Mouse (Mus musculus) left cerebral cortex, adult 11 months (tissue): ENCODE data around the gene Olfr1370.
"Not testable (repeated sequence)": the region's sequence is repeated elsewhere in the genome, so short reads cannot be mapped to it uniquely, and the experiment has no call there.

Source experiments
- DNase-seq: peaks from one replicate; pipeline ENCODE4 v3.0.0; 2022; ENCODE audit warnings: low spot score

The Olfr1370 gene

DNA sequence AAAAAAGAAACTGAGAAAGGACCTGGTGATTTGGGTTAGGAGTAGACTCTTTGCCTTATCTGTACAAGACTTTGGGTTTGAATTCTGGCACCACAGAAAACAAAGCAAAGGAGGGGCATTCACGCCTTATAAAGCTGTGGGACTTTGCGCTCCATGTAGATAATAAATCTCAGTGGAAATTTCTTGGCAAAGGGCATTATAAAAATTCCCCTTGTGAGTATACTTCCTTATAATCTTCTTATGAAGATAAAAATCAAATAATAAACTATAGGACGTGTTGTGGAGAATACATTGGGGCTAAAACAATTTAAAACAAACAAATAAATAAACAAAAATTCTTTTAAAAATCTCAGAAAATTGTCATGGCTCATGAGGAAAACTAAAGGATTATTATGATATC lies at the start of gene Olfr1370:
Gene Olfr1370 (minus strand): TSS at position 101 of the 400 bp plus-strand sequence.
- no peak for DNase-seq

DNA sequence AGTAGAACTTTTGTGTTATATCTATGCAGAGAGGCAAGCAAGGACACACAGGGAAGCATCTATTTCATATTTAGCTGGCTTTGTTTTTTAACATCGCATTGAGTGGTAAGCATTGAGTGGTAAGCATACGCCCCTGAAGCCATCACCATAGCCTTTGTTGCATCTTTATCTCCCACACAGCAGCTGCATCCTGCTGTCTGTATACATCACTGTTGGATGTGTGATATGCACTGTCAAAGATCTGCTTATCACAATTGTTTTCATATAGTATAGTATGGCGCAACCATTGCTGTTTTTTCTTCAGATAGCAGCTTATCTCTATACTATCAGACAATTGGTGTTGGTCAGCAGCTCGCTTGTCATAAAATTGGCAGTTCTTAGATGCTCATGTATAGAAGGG lies 39.4 kb upstream of the Olfr1370 start:
- no peak for DNase-seq

DNA sequence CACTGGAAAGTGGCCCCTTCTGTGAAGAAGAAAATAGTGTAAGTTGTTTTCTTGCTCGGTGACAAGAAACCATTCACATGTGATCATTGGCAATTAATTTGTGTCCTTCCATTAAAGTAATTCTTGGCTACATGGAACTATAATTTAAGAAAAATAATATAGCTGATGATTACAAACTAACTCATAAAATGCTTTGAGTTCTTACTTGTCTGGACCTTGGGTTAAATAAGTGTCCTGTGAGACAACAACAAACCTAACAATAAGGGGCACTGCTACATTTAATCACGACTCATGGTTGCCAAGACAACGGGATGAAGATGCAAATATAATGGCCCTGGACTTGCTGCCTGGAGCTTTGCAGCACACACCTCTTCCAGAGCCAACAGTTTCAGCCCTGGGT lies 36.4 kb upstream of the Olfr1370 start, which contains the start of gene Olfr1369-ps1:
Gene Olfr1369-ps1 (plus strand): TSS at position 301 of the 400 bp plus-strand sequence.
- not testable (repeated sequence) for DNase-seq

DNA sequence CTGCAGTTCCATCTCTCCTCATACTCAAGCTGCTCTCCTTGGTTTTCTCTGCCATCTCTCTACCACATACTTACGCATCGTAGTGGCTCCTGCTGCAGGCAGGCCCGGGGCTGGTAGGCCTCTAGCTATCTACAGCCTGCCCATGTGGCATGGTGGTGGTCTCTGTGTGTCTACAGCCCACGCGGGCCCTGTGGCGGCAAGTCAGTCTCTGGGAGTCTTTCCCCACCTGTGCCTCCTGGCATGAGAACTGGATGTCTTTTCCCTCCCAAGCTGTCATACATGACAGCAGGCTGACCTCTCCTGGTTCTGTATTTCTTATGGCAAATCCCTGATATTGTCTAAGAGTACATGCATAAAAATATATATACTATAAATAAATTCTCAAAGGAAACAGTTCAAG lies 35.7 kb upstream of the Olfr1370 start:
- DNase-seq = no peak

DNA sequence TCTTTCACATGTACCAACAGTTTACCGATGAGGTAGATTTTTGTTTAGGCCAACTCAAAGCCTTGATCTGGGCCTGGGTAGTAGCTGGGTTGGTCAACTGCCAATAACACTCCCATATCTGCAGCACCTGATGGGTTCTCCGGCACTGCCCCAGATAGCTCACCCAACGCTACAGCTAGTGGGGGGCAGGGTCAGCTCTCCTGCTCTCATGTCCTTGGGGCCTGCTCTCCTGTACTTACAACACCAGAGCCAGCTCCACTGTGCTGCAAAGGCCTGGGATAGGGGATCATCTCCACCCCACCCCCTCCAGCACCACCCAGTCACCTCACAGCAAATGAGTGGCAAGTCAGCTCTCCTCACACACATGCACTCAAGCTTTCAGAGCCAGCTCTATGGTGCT lies 35.0 kb upstream of the Olfr1370 start:
- DNase-seq = no peak

DNA sequence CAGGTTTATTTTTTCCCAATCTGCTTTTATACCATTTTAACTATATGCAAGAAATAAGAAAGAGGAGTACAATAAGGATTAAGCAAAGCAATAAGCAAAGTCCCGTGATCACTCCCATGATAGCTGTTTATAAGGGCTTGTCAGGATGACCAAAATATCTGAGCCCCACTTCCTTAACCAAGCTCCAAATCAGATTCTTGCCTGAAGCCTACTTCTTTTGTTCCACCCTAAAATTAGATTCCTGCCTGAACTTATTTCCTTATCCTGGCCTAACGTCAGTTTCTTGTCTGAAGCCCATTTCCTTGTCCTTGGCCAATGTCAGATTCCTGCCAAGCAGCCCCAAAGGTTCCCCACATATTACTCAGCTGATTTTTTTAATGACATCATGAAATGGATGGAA lies 7.9 kb upstream of the Olfr1370 start:
- no peak for DNase-seq

DNA sequence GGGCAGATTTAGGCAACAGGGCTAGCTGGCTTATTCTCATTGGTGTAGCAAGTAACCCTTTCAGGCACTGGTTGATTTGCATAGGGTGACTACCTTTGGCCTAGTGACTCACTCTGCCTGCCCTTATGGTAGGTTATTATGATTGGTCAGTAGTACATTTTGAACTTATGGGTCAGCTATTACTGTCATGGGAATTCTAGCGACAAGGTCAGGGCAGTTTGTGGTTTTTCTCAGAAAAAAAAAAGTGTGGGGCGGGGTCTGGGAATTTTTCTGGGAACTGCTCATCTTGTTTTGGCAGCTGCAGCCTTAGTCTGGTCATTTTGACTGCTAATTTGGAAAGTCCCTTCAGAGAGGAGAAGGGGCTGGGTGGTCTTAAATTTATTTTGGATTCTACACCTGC lies 8.7 kb downstream of the Olfr1370 start:
- DNase-seq = no peak

DNA sequence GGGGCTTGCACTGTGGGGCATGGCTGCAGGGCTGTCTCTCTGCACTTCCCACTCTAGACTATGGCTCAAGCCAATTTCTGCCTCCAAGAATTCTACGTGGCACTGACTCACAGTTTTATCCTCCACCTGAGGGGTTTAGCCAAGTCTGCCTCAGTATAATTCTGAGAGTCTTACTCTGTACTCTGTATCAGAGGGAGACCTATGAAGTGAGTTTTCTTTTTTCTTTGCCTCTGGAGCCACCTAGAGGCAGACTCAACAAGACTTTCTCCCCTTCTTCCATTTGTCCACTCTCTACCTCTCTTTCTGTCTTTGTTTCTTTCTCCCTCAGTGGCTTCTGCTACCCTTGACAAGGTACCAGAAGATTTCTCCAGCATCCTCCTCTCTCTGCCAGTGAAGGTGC lies 24.6 kb downstream of the Olfr1370 start:
- DNase-seq = no peak

DNA sequence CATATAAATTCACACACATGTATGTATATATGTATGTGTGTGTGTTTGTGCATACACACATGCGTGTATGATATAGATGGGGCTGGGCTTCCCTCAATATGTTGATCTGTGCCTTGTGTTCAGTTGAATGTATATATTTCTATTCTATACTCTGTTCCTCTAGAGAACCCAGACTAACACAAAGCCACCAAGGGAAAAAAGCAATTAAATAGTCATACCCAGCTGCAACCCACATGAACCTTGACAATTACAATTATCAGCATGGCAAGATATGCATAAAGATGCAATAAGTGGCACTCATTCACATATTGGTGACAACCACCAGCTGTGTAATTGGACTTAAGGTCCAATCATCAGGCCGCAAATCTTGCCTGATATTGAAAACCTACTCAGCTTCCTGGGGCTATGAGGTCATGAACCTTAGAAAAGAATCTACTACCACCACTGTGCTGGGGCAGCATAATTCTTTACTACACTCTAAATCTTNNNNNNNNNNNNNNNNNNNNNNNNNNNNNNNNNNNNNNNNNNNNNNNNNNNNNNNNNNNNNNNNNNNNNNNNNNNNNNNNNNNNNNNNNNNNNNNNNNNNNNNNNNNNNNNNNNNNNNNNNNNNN lies 34.1 kb downstream of the Olfr1370 start:
- no peak for DNase-seq

DNA sequence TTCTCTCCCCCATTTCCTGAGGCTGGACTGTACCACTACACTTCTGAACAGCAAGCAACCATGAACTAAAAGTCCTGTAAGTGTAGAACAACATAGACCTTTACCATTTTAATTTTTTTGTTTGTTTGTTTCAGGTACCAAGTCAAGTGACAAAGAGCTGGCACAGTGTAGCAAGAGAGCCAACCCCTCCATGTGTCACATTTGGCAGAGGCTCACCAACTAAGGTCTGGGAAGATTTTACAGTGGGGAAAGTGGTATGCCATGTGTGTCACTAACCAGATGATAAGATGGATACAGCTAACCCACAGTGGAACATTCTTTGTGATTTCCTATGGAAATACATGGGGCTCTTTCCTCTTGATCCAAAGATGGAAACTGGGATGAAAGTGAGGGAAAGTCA lies 38.8 kb downstream of the Olfr1370 start:
- DNase-seq = no peak

DNA sequence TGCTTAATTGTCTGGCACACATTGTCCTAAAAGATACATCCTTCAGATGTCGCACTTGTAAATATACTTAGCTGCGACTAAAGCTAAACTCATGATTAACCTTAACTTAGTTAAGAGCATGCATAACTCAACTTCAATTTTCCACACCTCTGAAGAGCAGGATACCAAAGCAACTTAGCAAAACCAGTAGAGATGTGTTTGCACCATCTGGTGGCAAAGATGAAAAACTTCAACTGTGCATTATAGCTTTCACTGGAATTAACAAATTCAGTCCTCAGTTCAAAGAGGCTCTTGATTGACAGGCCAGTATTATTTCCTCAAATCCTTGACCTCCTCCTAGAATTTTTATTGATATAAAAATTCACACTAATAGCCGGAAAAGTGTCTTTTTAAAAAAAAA lies 39.7 kb downstream of the Olfr1370 start:
- no peak for DNase-seq

DNA sequence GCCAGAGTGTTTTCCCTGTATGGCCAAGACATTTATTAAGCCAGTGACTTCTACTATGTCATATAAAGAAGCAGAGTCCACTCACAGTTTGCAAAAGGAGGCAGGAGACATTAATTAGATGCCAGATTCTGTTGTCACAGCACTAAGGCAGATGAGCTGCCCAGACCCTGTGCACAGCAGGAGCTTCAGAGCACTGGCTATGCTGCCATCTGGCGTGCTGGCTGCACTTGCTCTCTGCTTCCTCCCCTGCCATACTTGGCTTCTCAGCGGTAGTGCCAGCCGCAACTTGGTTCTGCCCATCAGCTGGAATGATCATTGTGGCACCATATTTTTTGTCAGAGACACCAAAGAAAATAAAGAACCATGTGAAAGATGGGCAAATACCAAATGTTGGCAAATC lies 41.6 kb downstream of the Olfr1370 start:
- DNase-seq = no peak

DNA sequence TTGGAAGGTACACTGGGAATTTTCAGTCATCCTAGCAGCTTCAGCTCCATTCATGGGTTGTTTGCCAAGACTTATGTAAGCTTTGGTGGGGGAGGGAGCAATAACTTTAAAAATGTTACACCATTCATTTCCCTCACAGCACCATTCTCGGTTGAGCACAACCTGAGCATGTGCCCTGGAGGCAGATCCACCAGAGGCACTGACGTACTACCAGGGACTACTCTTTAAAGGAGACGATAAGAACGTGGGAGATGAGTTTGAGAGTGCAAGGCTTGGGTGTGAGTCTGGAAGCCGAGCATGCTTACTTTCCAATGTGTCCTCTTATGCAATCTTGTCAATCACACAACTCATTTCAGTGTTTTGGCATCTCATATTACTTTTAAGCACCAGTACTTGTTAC lies 49.9 kb downstream of the Olfr1370 start:
- DNase-seq = no peak
